Mouse (Mus musculus) ES-Bruce4 (cell line): Measurements from ENCODE around the gene Hrh2. TPM values are rescaled to one million over a fixed set of nuclear protein-coding genes. Genes with fewer than 3 reads are reported as not detected.

ENCODE experiments used
- H3K27ac ChIP-seq: 2 replicates; pipeline ENCODE4 v1.5.1; 2012; ENCODE audit warnings: low read length, inconsistent platforms; ENCODE audit not compliant: insufficient read depth
- H3K27me3 ChIP-seq: 2 replicates; pipeline ENCODE4 v1.6.1; 2012; ENCODE audit warnings: mild to moderate bottlenecking, low read length, inconsistent platforms; ENCODE audit not compliant: control insufficient read depth, poor library complexity, insufficient read depth, severe bottlenecking
- H3K36me3 ChIP-seq: 2 replicates; pipeline ENCODE4 v1.6.1; 2012; ENCODE audit warnings: inconsistent platforms, mild to moderate bottlenecking, low read length, moderate library complexity; ENCODE audit not compliant: control insufficient read depth, poor library complexity, insufficient read depth, severe bottlenecking
- H3K4me1 ChIP-seq: one replicate; pipeline ENCODE4 v1.8.1; 2011; ENCODE audit warnings: low read length; ENCODE audit not compliant: control insufficient read depth, insufficient read depth
- H3K4me3 ChIP-seq: 2 replicates; pipeline ENCODE4 v1.5.1; 2011; ENCODE audit warnings: low read depth, mild to moderate bottlenecking, low read length
- H3K9ac ChIP-seq: 2 replicates; pipeline ENCODE4 v1.6.1; 2012; ENCODE audit warnings: low read depth, mild to moderate bottlenecking, inconsistent platforms; ENCODE audit not compliant: poor library complexity, severe bottlenecking
- H3K9me3 ChIP-seq: replicated peaks from 2 replicates; pipeline ENCODE4 v1.6.1; 2012; ENCODE audit warnings: mild to moderate bottlenecking, low read length, inconsistent platforms; ENCODE audit not compliant: control insufficient read depth, poor library complexity, insufficient read depth, severe bottlenecking
- CTCF ChIP-seq: IDR thresholded peaks from one replicate; pipeline ENCODE4 v1.8.1; 2011; ENCODE audit warnings: low read depth, low read length
- EP300 ChIP-seq: IDR thresholded peaks from 2 replicates; pipeline ENCODE4 v1.6.1; 2011; ENCODE audit warnings: low read depth, low read length; ENCODE audit not compliant: insufficient read depth
- POLR2A ChIP-seq: IDR thresholded peaks from one replicate; pipeline ENCODE4 v1.8.1; 2011; ENCODE audit warnings: low read length; ENCODE audit not compliant: insufficient read depth
- polyA plus RNA-seq: library from polyadenylated mRNA; stranded (reverse); fragments of >200 nt; gene quantifications from 2 replicates; pipeline ENCODE4 v1.2.4, GENCODE M21; 2011; ENCODE audit warnings: low read depth; ENCODE audit not compliant: missing spikeins, insufficient read depth, insufficient read length

Hrh2 gene
- polyA plus RNA-seq, 1 experiment, result not detected

DNA sequence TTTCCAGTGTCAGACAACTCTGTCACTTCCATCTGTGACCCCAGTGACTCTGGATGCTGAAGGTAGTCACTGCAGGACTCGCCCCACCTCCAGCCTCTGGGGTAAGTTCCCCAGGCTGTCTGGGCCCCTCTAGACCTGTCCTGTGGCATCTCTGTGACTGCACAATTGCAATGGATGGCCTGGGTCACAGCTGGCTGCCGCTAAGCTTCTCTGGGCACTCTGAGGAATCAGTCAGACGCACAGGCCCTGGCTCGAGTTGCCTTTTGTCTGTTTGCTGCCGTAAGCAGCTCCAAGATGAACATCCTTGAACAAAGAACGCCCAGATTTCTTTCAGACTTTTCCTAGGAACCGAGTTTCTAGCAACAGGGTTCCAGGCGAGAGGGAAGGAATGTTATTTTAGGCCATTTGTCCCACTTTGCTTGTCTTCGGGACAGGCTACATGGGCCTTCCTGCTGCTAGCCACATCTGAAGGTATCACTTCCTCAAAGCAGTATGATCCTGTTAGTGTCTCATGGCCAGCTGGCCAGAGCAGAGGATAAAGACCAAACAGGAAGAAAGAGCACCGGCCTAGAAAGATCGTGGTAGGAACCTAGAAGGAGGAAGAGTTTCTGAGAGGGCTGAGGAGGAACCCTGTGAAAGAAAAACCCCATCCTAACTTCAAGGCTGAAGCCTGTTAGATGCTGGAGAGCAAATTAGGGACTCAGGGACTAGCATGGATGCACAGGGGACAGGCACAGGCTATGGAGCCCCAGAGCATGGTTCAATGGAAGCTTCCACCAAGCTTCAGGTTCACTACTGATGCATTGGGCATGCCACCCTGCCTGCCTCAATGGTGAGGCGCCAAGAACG, 31.2 kb downstream of the Hrh2 start:
- H3K27me3 ChIP-seq, result no peaks in the 10 kb centered on the region
- no peaks in the 10 kb centered on the region for H3K9me3 ChIP-seq
- H3K36me3 ChIP-seq, result no peaks in the 10 kb centered on the region
- TF ChIP-seq EP300 (no peak), POLR2A (no peak), CTCF (no peak)
- H3K9ac ChIP-seq, result no peak overlapping the region
- no peak overlapping the region for H3K27ac ChIP-seq
- H3K4me1 ChIP-seq, result peaks cover 2% of the 10 kb centered on the region
- no peak overlapping the region for H3K4me3 ChIP-seq

DNA sequence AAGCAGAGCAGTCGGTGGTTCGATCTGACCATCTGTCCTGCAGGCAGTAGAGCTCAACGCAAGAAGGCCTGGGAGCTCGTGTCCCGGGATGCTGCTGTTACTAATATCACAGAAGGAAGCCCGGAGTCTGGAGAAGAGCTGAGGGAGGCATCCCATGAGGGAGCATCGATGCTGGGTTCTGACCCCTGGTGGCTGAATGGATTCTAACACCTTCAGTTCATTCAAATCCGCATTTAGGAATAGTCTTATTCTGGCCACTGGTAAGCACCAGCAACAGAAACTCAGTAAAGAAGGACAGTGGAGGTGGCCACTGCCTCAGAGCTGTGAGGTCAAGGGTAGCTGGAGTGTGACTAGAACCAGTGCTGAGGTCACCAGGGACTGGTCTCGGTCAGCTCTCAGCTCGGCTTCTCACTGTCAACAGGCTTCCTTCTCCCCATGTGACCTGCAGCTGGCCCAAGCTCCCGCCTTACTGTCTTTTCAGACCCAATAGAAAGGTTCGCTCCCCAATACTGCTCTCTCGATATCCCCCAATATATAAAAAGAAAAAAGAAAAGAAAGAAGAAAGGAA, 36.1 kb downstream of the Hrh2 start:
- no peaks in the 10 kb centered on the region for H3K4me1 ChIP-seq
- H3K27me3 ChIP-seq, result no peaks in the 10 kb centered on the region
- no peaks in the 10 kb centered on the region for H3K9me3 ChIP-seq
- no peak for TF ChIP-seq POLR2A
- TF ChIP-seq CTCF, result peak; percentile 59
- no peak for TF ChIP-seq EP300
- H3K4me3 ChIP-seq, result no peak overlapping the region
- no peak overlapping the region for H3K9ac ChIP-seq
- H3K36me3 ChIP-seq, result no peaks in the 10 kb centered on the region
- no peak overlapping the region for H3K27ac ChIP-seq

- no peak for TF ChIP-seq CTCF
- TF ChIP-seq POLR2A, result no peak
- TF ChIP-seq EP300, result no peak
- no peak overlapping the region for H3K27ac ChIP-seq
Measured at GRCm38 (mm10) chr13:54230081-54230480, 38.2 kb downstream of the Hrh2 start.

DNA sequence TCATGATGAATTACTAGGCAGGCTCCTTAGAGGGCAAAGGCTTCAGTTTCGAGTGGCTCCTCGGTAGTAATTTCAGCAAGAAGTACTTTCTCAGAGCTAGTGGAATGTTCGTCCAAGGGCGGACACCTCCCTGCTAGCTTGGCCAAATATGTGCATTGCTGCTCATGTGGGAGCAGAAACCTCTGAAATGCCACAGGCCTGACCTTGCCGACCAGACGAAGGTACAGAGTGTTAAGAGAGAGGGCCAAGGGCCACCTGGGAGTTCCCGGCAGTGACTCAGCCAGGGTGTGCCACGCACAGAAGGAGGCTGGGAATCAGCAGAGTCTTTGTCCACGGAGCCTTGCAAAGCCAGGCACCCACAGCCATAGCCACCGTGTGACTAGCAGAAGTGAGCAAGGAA, 39.9 kb downstream of the Hrh2 start:
- Histone ChIP-seq H3K4me1 (no peaks in the 10 kb centered on the region), H3K27ac (no peak overlapping the region), H3K9me3 (no peaks in the 10 kb centered on the region), H3K36me3 (no peaks in the 10 kb centered on the region), H3K27me3 (no peaks in the 10 kb centered on the region), H3K4me3 (no peak overlapping the region), H3K9ac (no peak overlapping the region)
- TF ChIP-seq CTCF (no peak), EP300 (no peak), POLR2A (no peak)

More at GRCm38 (mm10) chr13:54230081-54230480, 38.2 kb downstream of the Hrh2 start:
- no peaks in the 10 kb centered on the region for H3K27me3 ChIP-seq
- H3K4me1 ChIP-seq, result no peaks in the 10 kb centered on the region
- no peaks in the 10 kb centered on the region for H3K36me3 ChIP-seq
- H3K4me3 ChIP-seq, result no peak overlapping the region
- no peak overlapping the region for H3K9ac ChIP-seq
- H3K9me3 ChIP-seq, result no peaks in the 10 kb centered on the region

DNA sequence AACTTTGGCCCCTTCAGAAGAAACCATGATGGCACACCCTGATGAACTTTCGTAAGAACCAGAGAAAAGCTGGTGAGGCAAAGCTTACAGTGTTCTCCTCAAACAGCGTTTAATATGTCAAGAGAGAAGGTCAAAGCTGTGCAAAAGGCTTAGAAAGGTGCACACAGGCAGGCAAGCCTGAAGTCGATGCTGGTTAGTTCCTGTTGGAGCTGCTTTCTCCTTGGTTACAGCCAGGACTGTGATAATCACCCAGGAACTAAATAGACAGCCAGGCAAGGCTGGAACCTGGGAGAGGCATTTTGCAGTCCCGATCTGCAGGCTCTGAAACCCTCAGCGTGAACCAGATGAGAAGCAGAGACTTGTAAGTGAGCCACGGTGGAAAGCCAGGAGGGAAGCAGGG, 45.6 kb downstream of the Hrh2 start:
- Histone ChIP-seq H3K9me3 (no peaks in the 10 kb centered on the region), H3K4me3 (no peak overlapping the region), H3K4me1 (peaks cover 4% of the 10 kb centered on the region), H3K27me3 (no peaks in the 10 kb centered on the region), H3K9ac (no peak overlapping the region), H3K36me3 (no peaks in the 10 kb centered on the region), H3K27ac (no peak overlapping the region)
- TF ChIP-seq POLR2A (no peak), CTCF (no peak), EP300 (no peak)
